Mouse (Mus musculus): ENCODE measurements around the gene Pnmt. TPM values are rescaled to one million over a fixed set of nuclear protein-coding genes. Genes with fewer than 3 reads are reported as not detected.
"Not testable (repeated sequence)": the region's sequence is repeated elsewhere in the genome, so short reads cannot be mapped to it uniquely, and the experiment has no call there.

The Pnmt gene
- total RNA-seq, 4 experiments from 2014 or later = 1.2 to 1.6 (median 1.4) TPM; not detected in 1

DNA sequence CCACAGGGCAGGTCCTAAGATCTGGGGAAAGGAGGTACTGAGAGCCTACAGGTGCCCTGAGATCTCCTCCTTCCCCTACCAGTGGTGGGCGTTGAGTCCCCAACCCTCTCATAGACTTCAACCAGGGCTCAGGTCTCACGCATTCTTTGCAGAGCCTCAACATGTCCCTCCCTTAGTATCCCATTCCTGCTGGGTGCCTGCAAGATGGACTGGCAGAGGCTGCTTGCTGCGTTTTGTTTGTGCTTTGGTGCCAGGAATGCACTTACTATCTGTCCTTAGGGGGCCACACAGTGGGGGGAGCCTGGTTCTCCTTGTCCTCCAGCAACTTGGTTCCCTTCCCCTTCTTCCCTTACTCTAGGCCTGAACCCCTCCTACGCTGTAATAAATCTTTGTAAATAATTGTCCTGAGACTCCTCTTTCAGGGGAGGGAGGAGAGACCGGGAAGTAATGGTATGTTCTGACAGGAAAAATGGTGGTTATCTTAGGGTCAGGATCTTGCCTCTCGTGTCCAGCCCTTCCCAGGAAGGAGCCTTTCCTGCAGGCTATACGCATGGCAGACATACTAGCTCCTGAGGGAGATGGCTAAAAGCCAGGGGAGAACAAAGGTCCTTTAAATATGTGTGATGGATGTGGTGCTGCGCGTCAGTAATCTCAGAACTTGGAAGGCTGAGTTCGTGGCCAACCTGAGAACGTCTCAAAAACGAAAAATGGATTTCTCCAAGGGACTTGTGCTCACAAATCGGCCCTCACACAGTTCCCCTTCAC, 28.7 kb upstream of the Pnmt start:
- no peak for DNase-seq (ENCODE audit: low spot score)

DNA sequence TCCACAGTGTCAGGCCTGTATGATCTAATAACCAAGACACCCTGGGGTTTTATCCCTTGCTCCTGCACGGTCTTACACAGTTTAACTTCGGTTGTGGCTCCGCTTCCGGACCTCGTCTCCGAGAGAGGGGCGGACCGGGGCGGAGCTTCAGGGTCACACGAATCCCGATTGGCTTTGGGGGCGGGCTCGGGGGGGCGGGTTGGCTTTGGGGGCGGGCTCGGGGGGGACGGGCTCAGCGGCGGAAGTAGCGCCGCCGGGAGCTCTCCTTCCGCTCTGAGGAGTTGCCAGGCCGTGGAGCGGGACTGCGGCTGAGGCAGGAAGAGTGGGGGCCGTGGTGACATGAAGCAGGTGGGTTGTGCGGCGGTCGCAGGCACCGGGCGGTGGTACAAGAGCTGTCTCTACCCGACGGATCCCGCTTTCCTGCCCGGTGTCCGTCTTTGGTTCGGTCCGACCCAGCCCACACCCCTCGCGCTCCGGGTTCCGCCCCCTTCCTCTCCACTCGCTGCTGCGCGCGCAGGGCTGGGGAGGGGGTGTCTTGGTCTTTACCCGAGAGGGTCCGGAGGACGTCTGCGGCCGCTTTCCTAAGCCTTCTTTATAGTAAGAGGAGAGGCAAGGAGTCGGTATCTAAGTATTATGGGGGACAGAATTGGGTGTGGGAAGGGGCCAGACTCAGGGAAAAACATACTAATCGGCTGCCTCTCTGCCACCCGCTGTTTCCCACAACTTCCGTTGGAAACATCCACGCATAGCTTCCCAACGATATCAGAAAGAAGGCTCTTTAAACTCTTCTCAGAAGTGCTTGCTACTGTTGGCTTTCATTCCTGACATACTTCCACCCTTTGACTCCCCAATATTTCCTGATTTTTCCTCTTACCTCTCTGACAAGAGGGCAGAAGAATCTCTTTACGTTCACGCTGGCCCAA, 27.8 kb upstream of the Pnmt start, which contains the start of gene Stard3:
Stard3 (plus strand) TSS at position 208 of the 923 bp plus-strand sequence.
- DNase-seq (ENCODE audit: low spot score) = peak; percentile 89

DNA sequence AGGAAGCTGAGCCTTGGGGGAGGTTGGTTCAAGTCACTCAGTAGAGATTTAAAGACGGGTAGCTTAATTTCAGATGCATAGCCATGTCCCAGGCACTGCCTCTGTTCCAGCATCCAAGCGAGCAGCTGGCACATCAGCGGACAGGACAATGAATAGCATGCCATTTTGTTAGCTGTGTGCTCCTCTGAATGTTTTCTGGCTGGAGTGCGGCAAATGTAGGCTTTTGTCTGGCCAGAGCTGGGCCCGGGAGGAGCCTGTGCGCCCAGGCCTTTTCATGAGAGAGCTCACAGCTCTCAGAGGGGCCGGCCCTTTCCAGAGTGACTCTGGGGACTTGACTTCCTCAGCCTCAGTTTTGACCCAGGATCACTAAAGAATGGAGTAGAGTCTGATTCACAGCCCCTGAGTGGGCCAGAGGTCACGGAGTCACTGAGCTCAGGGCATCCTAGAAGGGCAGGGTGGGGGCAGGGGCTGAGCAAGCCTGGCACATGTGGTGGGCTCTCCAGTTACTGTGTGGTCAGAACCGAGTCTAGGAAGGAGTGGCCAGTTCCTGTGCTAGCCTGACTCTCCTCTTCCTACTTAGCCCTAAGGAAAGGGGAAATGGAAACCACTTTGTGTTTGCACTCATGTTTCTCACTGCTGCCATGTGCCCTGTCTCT, 25.3 kb upstream of the Pnmt start:
- no peak for DNase-seq (ENCODE audit: low spot score)

DNA sequence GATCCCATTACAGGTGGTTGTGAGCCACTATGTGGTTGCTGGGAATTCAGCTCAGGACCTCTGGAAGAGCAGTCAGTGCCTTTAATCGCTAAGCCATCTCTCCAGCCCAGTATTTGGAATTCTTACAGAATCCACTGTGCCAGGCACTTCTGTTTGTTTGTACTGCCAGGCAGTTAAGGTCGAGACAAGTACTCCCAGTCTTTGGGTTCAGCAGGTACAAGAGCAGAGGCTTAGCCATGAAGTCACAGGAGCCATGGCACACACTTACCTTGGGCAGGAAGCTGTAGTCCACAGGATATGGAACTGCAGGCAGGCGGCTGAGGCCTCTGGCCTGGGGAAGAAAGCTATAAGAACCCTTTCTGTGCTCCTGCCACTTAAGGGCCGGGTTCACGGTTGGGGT, 22.4 kb upstream of the Pnmt start:
- no peak for DNase-seq (ENCODE audit: low spot score)

DNA sequence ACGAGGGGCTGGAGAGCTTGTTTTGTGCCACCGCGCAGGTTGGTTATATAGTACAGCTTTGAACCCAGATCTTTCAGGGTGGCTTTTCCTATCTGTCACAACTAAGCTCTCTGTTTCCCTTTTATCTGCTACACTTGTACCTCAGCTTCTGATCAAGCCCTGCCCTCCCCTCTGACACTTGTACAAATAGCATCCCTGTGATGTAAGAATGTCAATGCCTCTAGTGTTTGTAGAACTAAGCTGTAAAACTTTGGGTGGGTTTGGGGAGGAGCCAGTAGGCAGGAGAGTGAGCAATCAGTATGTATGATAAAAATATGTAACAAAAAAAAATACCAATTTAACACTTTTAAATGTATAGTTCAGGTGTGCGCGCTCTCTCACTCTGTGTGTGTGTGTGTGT, 21.8 kb upstream of the Pnmt start:
- no peak for DNase-seq (ENCODE audit: low spot score)

DNA sequence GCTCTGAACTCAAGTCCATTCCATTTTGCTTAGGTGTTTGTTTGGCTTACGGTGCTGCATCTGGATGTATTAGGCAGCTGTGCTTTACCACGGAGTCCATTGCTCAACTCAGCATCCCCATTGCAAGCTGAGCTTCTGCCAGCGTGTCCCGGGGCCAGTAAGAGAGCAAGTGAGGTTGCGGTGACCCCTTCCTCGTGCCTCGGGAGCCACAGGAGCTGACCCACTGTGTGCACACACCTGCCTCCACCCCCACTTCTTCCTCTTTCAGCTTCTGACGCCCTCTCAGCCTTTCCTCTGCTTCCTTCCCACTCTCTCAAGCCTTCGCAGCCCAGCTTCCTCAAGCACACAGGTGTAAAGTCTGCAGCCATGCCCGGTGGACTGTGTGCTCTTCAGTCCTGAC, 20.0 kb upstream of the Pnmt start:
- no peak for DNase-seq (ENCODE audit: low spot score)

DNA sequence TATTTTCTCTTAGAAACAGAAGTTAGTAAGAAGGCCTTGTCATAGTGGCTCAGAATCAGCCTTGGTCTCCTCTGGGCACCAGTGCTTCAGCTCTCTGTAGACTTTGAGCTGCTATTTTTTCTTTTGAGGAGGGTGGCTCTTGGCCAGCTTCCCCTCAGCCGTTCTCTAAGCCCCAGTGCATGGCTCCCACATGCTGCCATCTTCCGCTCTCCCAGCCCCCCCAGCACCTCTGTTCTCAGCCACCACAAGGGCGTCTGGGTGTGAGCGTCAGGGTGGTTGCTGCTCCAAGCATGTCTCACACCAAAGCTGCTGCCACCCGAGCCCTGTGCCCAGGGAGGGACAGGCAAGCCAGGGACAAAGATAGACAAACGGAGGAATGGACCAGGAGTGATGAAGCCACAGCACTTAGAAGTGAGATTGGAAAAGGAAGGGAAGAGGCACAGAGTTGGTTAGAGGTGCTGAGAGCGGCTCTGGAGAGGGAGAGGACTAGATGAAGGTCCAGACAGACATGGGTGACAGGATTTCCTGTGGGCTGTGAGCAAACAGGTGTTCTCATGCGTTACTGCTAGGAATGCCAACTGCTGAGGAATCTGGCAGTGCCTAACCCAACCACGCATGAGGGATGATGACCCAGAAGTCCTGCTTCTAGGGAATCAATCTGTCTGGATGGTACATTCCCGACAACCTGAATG, 18.9 kb upstream of the Pnmt start:
- no peak for DNase-seq (ENCODE audit: low spot score)

DNA sequence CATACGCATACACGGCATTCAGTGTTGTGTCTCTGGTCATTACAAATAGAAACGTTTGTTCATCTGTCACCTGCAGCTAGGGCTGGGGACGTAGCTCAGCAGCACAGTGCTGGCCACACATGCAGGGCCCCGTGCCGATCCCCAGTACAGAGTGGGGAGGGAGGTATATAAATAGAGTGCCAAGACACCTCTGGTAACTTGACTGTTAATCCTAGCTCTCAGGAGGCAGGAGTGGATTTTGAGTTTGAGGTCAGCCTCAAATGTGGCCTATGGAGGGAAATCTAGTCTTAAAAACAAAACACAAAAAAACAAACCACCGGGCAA, 18.4 kb upstream of the Pnmt start:
- no peak for DNase-seq (ENCODE audit: low spot score)

DNA sequence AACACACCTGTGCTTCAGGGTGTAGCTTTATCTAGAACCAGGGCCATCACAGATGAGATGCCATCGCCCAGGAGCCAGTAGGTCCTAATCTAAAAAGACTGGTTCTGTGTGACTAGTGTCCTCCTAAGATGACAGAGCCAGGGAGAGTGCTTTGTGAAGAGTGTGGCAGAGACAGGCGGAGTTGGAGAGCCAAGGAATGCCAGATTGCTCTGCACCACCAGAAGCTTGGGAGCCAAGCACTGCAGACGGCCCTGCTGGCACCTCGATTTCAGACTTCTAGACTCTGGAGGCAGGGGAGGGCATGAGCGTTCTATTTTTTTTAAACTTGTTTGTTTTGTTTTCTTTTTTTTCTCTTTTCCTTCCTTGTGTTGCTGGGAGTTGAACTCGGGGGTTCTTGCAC, 16.9 kb upstream of the Pnmt start:
- no peak for DNase-seq (ENCODE audit: low spot score)

DNA sequence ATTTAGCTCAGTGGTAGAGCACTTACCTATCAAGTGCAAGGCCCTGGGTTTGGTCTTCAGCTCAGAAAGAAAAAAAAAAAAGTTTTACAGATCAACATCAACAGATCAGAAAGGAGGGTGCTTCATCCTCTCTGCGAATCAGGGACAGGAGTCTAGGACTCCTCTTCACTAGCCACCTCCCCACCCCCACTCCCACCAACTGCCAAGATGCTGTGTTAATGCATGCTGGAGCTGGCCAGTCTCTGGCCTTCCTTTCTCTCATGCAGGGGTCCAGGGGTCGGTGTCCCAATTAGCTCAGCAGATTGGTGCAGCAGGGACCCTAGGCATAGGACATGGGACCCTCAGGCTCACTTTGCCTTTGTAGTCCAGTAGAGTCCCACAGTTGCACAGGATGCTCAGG, 15.7 kb upstream of the Pnmt start:
- no peak for DNase-seq (ENCODE audit: low spot score)

DNA sequence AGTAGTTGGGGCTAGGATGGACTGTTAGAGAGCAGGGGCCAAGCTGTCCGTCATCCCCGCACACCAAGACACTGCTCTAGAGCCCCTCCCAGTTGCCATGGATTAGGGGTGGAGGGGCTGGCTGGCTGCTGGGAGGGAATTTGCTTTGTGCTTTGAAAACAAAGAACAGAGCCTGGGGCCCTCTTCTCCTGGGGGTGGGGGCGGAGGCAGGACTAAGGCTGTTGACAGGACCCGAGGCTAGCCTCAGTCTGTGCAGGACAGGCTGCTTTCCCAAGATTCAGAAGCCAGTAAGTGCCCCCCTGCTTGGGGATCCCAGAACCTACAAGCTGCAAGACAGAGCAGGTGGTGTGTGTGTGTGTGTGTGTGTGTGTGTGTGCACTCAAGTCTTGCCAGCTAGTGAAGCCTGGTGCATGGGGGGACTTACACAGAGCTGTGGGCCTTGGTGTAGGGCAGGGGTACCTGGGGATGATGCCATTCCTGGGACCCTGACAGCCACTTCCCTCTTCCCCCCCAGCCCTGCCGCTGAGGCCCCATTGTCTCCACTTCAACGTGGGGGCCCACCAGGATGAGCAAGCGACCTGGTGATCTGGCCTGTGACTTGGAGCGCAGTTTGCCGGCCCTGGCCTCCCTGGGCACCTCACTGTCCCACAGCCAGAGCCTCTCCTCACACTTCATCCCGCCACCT, 14.6 kb upstream of the Pnmt start:
- no peak for DNase-seq (ENCODE audit: low spot score)

DNA sequence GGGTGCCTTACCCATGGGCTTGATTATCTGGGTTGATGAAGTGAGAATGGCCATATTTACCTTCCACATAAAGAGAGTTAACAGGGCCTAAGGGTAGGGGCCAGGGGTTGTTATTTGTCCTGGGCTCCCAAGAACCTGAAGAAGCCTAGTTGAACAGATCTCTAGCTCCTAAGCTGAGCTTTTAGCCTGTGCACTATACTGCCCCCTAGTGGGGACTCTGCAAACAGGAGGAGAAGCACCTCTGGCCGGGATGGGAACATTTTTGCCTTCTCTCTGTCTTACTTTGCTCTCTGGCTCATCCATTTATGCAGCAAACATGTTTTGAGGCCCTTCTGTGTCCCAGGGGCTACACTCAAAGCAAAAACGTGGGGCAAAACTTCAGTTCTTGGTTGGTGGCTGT, 13.8 kb upstream of the Pnmt start:
- DNase-seq (ENCODE audit: low spot score) = peak; percentile 61

DNA sequence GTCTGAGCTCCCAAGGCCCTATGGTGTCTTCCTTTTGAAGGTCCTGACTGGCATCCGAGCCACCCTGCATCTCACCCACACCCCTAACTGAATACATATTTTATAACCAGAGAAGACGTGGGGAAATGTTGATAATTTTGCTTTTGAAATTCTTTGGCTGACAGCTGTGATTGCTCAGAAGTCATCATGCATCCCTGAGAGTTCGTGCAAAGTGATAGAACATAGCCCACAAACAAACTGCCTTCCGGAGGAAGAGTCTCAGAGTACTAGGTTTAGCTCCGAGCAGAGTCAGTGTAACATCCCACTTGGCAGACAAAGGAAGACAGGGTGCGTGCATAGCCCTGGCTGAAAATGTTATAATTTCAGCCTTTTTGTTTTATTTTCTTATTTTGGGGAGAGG, 13.0 kb upstream of the Pnmt start:
- DNase-seq (ENCODE audit: low spot score) = no peak

DNA sequence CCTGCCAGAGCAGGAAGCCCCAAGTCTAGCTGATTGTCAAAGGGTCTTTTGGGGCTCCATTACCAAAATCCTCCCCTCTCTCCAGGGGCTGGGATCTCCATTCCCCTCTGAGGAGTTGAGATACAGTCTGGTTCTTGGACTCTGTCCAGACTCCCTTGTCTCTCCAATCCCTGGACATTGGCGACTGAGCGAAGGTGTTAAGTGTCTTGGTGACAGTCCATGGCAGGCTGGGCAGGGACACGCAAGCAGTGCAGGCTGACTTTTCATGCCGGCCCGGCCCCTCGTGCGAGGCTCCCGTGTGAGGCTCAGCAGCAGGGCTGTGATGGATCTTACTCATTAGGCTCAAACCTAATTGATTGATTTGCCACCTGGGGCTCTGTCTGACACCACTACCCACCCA, 12.0 kb upstream of the Pnmt start:
- no peak for DNase-seq (ENCODE audit: low spot score)

DNA sequence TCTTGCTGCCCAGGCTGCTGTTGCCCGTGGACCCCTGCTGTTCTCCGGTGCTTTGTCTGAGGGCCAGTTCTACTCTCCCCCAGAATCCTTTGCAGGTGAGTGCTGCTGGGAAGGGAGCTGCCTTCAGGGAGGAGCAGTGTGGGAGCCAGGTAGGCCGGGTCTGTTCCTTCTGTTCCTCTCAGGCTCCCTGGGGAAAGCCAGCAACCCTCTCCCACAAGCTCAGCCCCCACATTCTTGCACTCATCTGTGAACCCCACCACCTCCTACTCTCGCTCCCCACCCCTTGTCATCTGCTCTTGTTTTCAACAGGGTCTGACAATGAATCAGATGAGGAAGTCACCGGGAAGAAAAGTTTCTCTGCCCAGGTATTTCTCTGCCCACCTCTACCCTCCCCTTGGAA, 9.5 kb upstream of the Pnmt start:
- no peak for DNase-seq (ENCODE audit: low spot score)

DNA sequence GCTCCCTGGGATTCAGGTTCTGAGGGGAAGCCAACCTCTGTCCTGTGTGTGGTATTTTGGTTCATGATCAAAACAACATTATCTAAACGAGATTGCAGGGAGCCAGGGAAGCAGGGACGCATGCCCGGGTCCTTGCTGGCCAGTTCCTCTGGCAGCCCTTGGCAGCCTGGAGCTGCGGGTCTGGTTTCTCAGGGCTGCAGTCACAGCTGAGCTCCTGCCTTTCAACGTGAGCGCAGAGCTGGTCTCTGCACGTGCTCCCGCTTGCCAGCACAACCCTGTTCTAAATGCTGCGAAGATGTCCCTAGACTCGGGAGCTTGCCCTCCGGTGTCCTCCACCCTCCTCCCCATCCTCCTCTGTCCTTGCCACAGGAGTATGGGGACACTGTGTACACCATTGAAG, 8.5 kb upstream of the Pnmt start:
- peak; percentile 71 for DNase-seq (ENCODE audit: low spot score)

DNA sequence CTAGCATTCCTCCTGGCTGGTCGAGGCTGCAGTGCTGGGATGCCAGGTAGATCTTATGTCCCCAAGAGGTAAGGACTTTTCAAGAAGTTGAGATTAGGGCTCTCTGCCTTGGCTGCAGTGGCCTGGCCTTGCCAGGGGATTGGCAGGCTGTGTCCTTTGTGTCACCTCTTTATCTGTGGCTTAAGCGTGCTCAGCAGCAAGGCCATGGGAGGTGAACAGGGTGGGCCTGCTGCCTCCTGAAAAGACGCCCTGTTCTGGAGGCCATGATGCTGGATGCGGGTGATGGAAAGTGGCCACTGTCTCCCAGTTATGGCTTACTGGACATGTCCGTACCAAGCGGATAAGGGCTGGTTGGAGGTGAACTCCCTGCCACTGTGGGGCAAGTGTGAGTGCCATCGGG, 6.9 kb upstream of the Pnmt start:
- DNase-seq (ENCODE audit: low spot score) = peak; percentile 47

DNA sequence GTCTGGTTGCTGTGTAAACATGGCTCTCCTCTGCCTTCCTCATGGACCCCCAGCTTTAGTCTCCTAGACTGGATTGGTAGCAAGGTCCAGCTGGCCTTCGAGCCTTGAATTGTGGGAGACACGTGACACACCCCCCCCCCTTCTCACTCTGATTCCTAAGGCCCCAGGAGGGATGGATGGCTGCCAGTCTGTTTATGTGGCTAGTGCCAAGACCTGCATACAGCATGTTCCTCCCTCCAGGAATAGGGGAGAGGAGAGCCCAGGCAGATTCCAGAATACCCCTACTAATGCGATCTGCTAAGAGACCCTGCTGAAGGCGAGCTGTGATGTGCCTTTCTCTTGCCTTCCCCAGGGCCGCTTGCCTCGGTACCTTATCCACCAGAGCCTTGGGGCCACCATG, 6.1 kb upstream of the Pnmt start:
- DNase-seq (ENCODE audit: low spot score) = no peak

DNA sequence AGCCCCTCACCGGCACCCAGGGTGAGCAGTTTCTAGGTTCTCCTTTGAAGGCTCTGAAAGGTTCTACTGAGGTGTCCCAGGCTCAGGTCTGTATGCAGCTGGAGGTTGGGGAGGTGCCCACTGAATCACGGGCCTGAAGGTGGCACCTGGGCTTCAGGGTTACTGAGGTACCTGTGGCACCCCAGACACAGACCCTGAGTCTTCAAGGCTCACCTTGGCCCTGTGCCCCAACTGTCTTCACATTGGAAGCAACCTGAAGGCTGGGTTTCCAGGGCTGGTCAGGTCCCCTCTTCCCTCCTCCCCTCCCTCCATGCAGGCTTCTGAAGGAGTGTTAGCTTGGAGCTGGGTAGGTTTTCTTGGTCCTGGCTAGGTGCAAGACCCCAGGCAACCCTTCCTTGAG, 4.6 kb upstream of the Pnmt start:
- DNase-seq (ENCODE audit: low spot score) = no peak

DNA sequence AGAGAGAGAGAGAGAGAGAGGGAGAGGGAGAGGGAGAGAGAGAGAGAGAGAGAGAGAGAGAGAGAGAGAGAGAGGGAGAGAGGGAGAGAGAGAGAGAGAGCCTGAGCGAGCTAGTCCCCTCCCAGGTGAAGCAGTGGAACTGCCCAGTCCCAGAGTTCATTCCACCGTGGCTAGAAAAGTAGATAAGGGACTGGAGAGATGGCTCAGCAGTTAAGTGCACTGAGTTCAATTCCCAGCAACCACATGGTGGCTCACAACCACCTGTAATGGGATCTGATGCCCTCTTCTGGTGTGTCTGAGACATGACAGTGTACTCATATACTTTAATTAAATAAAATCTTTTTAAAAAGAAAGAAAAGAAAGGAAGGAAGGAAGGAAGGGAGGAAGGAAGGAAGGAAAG, 3.8 kb upstream of the Pnmt start:
- DNase-seq (ENCODE audit: low spot score) = not testable (repeated sequence)

DNA sequence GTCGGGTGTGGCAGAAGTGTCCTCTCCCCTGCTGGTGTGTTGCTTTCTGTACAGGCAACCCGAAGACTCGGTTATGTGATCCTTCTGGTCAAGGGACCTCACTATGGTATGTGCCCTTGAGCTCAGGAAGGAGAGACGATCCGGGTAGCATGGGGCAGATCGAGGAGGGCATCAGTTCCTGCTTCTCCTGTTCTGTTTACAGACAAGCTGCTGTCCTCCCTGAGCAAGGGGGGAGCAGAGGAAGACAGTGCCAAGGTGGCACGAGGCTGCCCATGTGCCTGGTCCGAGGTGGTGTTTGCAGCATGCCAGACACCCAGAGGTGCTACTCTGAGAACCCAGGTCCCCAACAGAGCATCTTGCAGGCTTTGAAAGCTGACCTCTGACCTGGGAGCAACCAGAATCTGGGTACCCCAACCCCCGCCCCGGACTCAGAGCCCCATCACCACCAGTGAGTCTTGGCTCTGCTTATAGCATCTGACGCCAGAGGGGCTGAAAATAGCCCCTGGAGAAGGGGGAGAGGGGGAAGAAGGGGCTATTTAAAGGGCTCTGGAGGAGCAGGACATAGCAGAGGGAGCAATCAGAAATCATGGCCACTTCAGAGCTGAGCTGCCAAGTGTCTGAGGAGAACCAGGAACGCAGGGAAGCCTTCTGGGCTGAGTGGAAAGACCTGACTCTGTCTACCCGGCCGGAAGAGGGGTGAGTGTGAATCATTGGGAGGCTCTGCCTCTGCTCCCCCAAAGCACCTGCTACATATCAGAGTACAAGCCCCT, 2.8 kb upstream of the Pnmt start, which contains the start of gene Tcap:
Tcap (plus strand) TSS at position 551 of the 770 bp plus-strand sequence.
- no peak for DNase-seq (ENCODE audit: low spot score)

All from heart, adult 8-10 months (tissue).